Mouse (Mus musculus) adrenal gland, postnatal 25 days (tissue): Measurements from ENCODE around the gene Zic2. TPM values are rescaled to one million over a fixed set of nuclear protein-coding genes. Genes with fewer than 3 reads are reported as not detected.

Experiments used
- DNase-seq: peaks from one replicate; pipeline ENCODE4 v3.0.0; 2021; ENCODE audit warnings: mixed read lengths
- total RNA-seq: library from RNA; stranded (reverse); gene quantifications from 2 replicates; pipeline ENCODE4 v1.2.3, GENCODE M21; 2021

Gene Zic2
- total RNA-seq, 1 experiment from 2014 or later, result not detected

GRCm38 (mm10) chr14:122461966-122462365 lies 13.3 kb upstream of the Zic2 start:
- no peak for DNase-seq

DNA sequence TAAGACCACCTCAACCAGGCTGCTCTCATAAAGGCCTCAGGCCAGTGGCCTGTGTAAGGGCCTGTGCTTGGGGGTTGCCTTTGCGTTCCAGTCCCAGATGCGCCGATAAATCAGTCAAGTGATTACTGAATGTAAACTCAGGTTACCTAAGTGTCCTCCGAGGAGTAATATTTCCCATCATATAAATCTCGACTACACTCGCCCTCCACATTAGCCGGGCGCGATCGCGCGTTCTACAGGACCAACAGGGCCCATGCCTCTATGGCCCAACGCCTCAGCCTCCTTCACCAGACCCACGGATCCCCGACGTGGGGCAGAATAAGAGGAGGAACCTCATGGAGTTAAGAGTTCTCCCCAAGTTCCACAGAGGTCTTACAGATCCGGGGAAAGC lies 12.6 kb upstream of the Zic2 start:
- no peak for DNase-seq

DNA sequence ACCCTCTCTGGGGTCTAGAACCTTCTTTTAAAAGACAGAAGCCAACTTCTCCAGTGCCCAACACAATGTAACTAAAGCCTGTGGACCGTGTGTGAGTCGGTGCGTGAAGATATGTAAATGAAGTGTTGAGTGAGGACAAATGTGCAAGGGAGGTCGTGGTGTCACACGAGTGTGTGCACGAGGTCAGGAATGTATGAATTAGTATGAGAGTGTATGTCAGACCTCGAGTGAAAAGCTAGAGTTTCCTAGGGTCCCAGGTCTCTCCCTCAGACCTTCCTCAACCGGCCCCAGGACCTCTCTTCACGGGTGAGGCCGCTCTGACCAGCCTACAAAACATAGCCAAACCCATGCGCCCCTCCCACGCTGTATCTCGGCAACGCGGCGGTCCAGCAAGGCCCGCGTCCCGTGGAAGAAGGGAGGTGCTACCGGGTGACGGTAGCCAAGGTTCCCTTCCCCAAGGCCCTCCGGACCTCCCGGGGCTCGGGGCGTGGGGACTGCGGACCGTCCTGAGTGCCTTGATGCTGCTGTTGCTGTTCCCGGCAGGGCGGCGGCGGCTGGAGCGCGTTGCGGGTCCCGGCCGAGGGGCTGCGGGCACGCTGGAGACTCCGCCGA lies 12.0 kb upstream of the Zic2 start:
- DNase-seq, result no peak

- DNase-seq, result peak; percentile 59
Measured at GRCm38 (mm10) chr14:122463734-122464341, 11.4 kb upstream of the Zic2 start.

GRCm38 (mm10) chr14:122464351-122464762 lies 10.9 kb upstream of the Zic2 start:
- DNase-seq, result no peak

GRCm38 (mm10) chr14:122464763-122465741 lies 10.2 kb upstream of the Zic2 start, which contains the start of gene Zic5:
Gene Zic5 (minus strand): TSS chr14:122465677.
- DNase-seq, result no peak

DNA sequence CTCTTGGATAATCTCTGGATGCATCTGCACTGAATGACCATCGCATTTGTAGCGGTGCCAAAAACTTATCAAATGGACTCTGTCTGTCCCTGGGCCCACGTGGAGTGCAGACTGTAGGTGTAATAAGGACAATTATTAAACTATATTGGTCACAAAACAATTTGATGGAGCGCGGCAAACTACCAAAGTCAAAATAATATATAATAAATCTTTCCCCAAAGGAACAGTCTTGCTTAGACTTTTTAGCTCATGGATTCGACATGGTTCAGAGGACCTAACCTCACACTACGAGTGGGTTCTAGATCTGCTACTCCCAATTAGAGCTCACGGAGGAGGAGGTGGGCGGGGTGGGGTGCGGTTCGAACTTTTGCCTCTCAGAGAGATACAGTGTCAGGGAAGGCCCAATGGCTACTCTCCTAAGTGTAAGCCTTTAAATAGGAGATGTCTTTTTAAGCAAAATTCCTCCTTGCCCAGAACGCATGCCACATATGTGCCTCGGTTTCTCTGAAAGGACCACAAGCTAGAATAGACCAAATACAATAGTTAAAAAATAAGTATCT lies 9.2 kb upstream of the Zic2 start:
- DNase-seq, result no peak

DNA sequence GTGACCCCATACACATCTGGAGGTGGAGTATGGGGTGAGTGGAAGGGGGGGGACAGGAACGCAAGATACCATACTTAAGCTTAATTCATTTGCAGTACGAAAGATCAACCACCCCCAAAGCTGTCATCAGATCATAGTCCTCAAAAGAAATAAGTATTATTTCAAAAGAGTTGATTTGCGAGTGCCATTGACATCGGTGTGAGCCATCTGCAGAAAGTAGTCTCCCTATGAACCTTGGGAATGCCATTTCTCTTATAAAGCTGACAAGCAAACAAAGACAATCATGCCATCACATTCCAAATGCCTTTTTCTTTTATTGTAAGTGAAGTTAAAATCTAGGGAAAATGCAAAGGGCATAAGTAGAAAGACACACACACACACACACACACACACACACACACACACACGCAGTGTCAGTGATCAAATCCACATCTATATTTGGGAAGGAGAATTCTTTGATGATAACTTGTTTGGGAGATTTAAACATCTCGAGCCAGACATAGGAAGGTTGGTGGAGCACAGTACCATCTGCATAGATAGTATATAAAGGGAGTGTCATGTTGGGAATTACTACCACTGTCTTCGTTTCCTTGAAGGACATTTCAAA lies 8.4 kb upstream of the Zic2 start:
- DNase-seq, result no peak

- DNase-seq, result no peak
Measured at GRCm38 (mm10) chr14:122467926-122468841, 7.1 kb upstream of the Zic2 start.

DNA sequence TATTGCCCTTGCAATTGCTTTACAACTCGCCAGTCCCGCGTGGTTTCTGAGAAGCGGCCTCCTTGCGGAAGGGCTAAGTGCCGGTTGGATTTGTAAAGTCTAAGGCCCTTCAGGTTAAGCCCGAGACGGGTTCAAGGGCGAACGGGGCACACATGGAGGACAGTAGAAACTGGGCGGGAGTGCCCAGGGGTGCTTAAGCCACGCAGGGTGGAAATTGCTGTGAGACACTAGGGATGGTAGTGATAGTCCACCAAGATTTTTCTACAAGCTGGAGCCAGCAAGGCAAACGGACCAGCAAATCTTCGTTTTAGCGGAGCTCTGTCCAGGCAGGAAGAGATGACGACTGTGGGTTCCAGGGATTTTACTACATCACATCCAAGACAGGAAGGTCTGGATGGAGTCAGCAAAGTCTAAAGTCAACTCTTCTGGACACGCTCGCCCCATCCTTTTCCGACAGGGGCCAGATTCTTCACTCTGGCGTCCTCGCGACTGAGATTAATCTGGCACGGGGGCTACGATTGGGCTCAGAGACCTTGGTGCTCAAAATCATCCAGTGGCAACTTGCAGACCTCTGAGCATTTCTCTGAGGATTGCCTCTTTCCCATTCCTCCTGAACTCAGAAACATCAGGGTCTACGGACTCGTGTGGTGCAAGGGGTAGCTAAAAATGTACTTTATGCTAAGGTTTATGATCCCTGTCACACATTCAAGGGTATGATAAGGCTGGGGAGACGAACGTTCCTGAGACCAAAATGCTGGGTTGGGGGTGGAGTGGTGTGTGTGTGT lies 6.1 kb upstream of the Zic2 start:
- no peak for DNase-seq

GRCm38 (mm10) chr14:122471449-122472085 lies 3.7 kb upstream of the Zic2 start:
- DNase-seq, result no peak

DNA sequence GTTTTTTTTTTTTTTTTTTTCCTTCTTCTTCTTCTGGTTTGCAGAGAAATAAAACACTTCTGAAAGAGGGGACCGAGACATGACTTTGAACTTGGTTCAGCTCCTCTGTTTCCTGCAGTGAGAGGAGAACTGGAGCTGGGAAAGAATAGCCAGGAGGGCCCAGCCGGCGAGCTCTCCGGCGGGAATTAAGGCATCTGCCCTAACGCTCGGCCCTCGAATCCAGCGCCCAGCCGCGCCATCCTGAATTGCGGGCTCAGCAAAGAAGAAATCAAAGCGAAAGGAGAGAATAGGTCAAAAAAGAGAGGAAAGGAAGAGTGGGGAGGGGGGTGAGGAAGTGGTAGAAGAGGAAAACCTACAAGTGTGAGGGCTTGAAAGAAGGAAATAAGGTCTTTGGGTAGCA lies 3.1 kb upstream of the Zic2 start:
- no peak for DNase-seq

GRCm38 (mm10) chr14:122472647-122473046 lies 2.6 kb upstream of the Zic2 start:
- DNase-seq, result no peak

GRCm38 (mm10) chr14:122473211-122473751 lies 2.0 kb upstream of the Zic2 start:
- no peak for DNase-seq

- peak; percentile 30 for DNase-seq
Measured at GRCm38 (mm10) chr14:122474041-122474890, 969 bp upstream of the Zic2 start.

- DNase-seq, result no peak
Measured at GRCm38 (mm10) chr14:122475557-122476040, 364 bp downstream of the Zic2 start.

- DNase-seq, result peak; percentile 30
Measured at GRCm38 (mm10) chr14:122476041-122476821, 996 bp downstream of the Zic2 start.
